Mouse (Mus musculus): ENCODE measurements around the gene Zbtb16.

The Zbtb16 gene

DNA sequence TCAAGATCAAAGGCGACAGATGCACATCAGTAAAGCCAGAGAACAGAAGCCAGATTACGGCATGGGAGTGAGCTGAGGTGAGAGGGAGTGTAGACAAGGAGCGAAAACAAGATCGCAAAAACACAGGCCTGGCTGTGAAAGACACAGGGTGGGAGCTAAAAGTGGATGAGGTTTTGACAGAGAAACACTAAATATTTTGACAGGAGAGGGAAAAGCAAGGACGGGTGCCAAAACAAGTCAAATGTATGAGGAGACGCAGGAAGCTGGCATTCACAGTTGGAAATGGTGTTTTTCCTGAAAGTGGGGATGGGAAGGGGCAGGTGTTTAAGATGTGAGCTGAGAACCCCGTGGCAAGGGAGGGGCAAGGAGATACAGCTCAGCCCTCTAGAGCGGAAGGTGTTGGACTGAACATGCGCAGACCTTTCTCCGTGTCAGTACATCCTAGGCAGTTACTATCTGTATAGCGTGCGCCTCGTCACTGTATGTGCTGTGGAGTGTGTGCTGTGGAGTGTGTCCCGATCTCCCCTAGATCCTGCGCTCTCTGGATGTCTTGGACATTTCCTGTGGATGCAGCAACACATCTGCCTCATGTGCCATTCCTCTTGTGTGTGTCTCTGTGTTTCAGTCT is 197.7 kb downstream of the Zbtb16 start:
- peak; percentile 90 for DNase-seq

DNA sequence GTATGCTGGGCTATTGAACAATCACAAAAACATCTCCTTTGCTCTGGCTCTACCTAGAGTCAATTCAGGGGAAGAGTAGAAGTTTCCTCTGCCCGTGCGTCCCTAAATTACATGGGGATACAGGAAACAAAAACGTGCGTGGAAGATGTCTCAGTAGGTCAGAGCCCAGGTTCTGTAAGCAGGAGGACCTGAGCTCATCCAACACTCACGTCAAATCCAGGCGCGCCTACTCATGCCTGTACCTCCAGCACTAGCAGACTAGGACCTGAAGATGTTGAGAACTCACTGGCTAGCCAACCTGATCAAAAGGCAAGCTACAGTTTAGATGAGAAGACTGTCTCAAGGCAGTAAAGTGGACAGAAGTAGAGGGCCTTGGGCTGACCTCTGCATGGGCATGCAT is 198.9 kb downstream of the Zbtb16 start:
- DNase-seq, result peak; percentile 70

DNA sequence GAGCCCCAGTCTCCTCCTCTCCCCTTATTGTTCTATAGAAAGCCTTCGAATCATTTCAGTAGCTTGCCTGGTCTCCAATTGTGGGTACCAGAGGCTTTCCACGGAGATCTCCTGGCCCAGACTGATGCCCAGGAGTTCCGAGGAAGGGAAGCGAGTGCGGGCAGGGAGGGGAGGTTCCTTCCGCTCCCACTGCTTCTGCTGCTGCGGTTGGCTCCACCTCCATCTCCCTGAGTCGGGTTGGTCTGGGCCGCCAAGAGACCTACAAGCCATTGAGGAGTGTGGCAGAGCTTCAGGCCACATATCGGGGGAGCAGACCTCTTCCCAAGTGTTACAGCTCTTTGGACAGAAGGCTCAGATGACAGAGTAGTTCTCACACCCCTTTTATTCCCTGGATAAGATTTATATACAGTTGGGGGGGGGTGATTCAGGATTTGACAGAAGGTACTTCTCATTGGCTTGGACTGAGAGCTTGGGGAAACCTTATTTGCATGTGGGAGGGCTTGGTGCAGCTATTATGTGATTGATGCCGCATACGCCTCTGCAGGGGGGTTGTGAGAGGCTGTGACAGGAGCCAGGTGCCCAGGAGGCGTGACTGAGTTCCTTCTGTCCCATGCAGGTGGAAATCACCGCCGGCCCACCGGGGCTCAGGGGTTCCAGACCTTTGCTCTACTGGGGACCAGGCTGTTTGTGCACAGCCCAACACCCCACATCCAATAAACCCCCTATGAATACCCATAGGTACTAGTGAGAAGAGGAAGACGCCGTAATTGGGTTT is 200.3 kb downstream of the Zbtb16 start:
- peak; percentile 92 for DNase-seq

DNA sequence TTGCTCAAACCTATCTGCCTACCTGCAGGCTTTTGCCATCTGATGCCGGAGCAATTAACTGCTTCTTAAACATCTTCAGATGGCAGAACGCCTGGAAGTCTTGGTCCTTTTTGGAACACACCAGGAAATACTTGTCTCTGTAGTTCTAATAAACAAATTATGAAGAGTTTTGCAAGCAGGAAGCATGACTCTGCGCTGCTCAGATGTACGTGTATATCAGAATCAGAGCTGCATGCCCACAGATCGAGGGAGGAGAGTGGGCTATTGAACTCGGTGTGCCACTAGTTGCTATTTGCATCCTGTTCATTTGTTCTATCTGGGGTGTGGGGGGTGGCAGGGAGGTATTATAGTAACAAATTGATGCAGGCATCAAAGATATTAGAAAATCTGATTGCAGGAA is 202.9 kb downstream of the Zbtb16 start:
- peak; percentile 72 for DNase-seq

DNA sequence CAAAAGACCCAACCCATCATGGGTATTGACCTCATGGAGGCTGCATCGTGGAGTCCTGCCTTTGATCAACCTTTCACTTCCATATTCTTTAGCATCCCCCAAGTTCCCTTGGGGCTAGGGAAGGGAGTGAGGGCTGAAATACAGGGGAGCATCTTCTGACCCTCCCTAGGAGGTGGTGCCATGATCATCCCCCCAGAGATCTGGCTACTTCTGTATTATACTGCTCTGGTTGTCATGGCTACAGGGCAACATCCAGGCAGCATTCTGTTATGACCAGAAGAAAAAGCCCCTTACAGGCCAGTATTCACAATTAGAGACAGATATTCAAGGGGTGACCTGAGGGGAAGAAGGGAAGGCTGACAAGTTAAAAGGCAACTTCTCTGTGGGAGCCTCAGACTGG is 216.8 kb downstream of the Zbtb16 start:
- DNase-seq, result peak; percentile 55

DNA sequence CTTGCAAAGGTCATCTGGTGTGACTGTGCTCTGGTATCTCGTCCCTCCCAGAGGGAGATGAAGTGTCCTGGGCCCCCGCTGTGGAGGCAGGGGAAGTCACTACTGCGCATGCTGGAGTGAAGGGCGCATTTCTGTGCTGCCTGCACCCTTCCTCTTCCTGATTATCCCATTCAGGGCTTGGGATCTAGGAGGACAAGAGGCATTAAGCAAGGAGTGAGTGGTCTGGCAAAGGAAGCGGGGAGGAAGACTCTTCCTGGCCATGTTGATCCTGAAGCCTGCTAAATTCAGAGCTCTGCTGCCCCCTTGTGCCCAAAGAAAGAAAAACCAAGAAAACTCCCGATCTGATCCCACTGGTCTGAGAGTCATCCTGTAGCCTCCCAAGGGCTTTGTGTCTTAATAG is 217.4 kb downstream of the Zbtb16 start:
- DNase-seq, result peak; percentile 98

DNA sequence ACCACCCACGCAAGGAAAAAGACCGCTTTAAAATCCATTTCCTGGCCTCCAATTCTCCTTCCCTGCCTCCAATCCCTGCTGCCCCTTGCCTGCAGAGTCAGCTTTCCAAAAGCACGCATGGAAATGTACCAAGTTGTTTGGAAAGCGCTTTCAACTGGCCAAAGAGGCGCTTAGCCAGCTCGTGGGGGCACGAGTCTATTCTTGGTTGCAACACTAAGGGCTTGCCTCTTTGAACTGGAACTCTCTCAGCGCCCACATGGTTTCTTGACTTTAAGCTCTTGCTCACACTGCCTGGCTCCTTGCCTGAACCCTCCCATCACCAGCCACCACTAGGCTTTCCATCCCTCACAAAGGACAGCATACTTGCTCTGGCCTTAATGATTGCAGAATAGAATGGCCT is 217.9 kb downstream of the Zbtb16 start:
- DNase-seq, result peak; percentile 98

DNA sequence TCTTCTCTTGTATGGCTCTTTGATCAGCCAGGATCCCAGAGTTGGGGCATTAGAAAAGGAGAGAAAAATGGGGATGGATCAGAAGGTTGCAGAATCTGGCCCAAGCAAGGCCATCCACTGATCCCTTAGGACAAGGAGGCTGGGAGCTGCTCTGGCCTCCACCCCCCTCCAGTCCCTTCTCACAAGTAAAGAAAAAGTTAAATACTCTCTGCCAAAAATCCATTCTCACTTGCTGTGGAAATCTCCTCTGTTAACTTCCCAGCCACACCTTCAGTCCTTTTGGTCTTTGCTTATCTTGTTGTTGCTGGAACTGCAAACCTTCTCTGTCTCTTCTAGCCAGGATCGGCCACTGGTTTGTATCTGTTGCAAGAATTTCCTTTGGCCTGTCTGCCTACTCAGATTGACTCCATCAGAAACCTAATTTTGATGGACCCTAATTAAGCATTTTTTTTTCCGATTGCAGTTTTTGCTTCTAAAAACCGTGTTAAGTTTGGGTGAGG is 218.5 kb downstream of the Zbtb16 start:
- DNase-seq, result peak; percentile 94

DNA sequence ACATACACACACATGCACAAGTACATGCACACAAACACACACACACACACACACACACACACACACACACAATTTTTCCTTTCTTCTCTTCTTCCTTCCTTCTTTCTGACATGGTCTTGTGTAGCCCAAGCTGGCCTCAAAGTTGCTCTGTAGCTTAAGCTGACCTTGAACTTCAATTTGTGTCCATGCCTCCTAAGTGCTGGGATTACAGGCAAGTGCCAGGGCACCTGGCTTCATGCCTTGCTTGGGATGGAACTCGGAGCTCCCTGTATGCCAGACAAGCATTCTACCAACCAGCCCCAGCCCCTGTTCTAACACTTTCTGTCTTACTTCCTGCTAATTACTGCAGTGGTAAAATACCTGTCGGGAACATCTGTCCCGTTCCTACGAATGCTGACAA is 222.8 kb downstream of the Zbtb16 start:
- DNase-seq, result peak; percentile 81

DNA sequence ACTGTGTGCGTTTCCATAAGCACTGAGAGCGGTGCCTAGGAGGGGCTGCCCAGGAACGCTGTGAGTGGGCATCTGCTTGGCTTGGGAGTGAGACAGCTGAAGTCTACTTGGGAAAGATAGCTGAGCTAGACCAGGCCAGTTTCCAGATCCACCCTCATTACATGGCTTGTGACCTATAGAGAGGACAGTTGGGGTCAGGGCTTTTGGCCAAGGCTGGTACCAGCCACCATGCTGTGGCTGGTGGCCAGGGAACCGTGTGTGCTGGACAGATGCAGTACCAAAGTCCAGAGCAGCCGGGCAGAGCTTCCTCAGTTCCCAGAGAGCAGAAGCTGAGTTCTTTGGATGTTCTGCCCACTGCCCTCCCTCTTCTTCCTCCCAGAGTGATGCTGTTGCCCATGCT is 223.5 kb downstream of the Zbtb16 start:
- peak; percentile 92 for DNase-seq

DNA sequence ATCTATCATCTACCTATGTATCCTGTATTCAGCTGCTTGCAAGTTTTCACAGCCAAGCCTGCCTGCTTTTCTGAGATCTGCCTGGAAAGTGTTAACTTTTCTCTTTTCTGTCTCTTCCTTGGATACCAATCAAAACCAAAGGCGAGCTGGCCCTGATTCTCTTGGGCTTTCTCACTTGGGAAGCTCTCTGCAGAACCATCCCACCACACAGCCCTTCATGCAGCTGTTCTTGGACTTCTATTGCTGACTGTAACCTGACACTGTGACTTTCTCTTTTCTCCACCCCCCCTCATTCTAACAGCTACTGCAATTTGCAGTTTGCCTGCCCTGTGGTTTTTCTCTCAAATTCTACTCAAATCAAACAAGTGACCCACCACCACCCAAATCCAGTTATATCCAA is 225.0 kb downstream of the Zbtb16 start:
- peak; percentile 86 for DNase-seq

DNA sequence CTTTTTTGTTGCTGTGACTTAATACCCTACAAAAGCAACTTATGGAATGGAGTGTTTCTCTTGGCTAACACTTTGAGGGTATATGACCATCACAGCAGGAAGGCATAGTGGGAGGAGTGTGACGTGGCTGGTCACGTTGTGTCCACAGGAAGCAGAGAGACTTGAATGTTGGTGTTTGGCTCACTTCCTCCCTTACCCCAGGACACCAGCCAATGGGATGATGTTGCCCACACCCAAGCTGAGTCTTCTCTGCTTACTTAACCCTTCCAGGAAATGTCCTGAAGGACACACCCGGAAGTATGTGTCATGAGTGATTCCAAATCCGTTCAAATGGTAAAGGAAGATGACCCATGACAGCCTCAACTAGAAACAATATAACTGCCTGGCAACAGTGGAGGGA is 226.3 kb downstream of the Zbtb16 start:
- DNase-seq, result peak; percentile 81

DNA sequence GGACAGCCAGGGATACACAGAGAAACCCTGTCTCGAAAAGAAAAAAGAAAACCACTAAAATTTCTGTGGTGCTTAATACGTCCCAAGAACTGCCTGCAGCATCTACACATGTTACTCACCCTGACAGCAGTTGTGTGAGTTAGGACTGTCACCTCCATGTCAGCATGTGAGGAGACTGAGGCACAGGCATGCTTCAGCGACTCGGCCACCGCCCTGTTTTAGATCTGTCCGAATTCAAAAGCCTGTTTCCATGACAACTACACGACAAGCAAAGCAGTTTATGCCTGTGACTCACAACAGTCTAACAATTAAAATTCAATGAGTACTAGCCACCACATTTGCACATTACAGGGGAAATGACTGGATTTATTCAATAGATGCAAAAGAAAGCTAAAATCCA is 228.6 kb downstream of the Zbtb16 start:
- peak; percentile 67 for DNase-seq

DNA sequence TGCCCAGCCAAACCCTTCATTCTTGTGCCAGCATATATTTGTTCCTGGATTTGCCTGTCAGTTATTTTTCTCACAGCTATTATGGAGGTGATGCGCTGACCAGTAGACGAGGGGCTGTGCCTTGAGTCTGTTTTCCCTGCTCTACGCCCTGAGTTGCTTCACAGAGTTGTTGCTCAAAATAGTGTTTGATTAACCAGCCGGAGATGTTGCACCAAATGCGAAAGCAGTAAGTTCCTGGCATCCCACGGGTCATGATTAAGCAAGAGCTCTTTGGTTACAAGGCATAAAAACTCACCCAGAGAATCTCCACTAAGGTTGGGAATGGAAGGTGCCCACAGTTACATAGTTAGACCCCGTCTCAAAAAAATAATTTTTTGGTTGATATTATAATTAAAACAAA is 229.9 kb downstream of the Zbtb16 start:
- peak; percentile 92 for DNase-seq

DNA sequence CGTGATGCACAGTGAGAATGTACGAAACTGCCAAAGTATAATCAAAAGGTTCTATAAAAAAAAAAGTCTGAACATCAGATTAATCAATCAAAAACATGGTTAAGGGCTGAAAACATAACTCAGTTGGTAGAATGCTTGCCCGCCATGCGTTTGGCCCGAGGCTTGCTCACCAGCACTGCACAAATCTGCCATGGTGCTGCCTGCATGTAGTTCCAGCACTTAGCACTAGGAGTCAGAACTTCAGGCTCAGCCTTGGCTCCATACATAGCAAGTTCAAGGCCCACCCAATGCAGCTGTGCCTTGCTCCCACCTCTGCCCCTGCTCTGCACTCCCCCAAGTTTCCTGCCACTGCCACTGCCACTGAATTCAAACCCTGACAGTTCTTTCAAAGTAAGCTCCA is 230.3 kb downstream of the Zbtb16 start:
- peak; percentile 87 for DNase-seq

DNA sequence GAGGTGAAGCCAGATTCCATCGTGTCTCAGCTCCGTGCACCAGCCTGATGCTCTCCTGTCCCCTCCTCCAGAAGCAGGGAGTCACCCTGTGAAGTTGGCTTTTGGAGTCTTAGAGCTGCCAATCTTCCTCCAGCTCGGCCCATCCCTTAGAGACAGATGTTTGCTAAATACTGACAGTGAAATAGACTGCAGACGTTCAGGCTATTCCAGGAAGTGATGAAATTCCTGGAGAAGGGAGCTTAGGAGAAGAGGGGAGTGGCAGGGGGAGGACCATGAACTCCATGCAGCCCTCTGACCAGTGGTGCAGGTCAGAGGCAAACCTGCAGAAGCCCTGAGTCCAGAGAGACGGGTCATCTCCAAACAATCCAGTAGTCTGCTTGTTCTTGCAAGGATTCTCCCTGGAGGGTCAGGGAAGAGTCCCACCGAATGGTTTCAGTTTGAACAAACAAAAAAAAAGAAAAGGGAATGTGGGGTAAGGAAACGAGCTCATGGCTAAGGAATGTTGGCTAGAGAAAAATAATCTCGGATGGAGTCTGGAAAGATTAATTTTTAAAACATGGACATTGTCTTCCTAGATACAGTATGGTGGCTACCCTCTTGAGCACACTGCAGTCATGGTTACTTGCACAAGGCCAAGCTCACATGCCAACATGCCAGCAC is 231.0 kb downstream of the Zbtb16 start, which contains the start of gene Nnmt:
Nnmt (minus strand) TSS at position 215 of the 660 bp plus-strand sequence.
- DNase-seq, result peak; percentile 97

Data from heart, adult 11 months (tissue).